Mouse (Mus musculus): ENCODE data around the gene Cox7a2. TPM values are rescaled to one million over a fixed set of nuclear protein-coding genes. Genes with fewer than 3 reads are reported as not detected.

The Cox7a2 gene
- 538 and 572 TPM in 2 replicates for polyA plus RNA-seq (2016; fragmentation: Nextera tagmentation; extraction: Ambion mirVana)

DNA sequence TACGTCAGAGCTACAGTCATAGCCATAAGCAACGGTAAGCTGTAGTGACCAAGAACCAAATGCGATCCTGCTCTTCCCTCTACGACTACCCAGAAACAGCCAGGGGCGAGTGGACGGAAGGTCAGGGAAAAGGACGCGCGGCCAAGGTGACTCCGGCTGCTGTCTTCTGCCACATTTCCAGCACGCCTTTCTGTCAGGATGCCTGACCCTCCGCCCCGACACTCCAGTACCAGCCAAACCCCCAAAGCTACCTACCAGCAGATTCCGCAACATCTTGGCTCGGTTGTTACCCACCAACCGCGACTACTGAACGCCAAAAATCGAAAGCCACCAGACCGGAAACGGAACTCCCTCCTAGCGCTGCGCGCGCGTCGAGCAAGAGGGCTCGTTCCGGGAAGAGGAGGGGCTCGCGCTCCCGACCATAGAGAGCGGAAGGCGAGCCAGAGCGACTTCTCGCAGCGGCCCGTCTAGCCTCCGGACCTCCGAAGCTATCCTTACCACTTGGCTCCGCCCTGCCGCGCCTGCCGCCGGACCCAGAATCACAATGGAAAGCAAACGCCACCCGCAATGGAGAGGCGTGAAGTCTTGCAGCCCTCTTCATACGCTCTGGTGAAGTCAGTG lies at the start of gene Cox7a2:
TSS of gene Cox7a2 (minus strand) at position 494 of the 621 bp plus-strand sequence.
- H3K4me2 ChIP-seq = peak within 1 kb of the TSS; percentile 78
- peak within 1 kb of the TSS; percentile 84 for H3K9ac ChIP-seq
- no peaks in the 10 kb centered on the region for H3K27me3 ChIP-seq (replicated peaks)
- under 1% methylated on average over 49 of the region's 49 CpGs for WGBS (ENCODE audit: insufficient replicate concordance)
- H3K27ac ChIP-seq = peak within 1 kb of the TSS; percentile 81
- ATAC-seq = peak; percentile 100
- H3K9me3 ChIP-seq (replicated peaks) = no peaks in the 10 kb centered on the region
- H3K4me1 ChIP-seq = peaks cover 20% of the 10 kb centered on the region
- H3K4me3 ChIP-seq = peak within 1 kb of the TSS; percentile 90
- H3K36me3 ChIP-seq = peaks cover 30% of the 10 kb centered on the region

DNA sequence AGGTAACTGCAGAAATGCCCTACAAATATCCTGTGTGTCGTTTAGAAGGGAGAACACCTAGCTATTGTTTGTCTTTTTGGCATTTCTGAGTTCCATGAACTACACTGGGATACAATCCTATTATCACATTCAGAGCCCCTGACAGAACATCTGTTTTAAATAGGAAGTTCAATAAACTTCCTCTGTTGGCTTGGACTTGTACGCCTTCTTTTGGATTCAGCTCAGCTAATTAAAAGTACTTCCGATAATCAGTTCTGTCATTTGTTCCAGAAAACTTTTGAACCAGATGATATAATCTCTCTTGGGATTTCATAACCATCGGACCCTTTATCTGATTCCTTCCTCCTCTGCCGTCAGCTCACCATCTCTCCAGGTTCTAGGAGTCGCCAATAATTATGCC lies 49.7 kb upstream of the Cox7a2 start:
- 56% methylated on average over 6 of the region's 6 CpGs for WGBS (ENCODE audit: insufficient replicate concordance)

DNA sequence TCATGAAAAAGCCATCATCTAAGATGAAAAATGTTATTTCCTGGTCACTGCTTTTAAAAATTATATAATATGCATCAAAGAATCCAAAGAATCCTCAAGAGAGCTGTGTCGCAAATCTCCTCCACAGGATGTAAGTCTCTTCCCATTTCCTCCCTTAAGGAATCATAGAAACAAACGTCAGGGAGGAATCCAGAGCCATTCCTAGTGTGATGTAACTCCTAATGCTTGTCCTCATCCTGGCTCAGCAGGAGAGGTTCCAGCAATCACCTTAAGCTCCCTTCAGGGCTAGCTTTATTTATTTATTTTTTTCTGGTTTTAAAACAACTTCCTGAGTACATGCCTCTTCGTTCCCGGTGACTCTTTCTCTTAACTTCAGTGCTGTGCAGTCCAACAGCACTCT lies 47.5 kb upstream of the Cox7a2 start:
- no peak overlapping the region for H3K4me3 ChIP-seq

More for the DNA sequence above, 49.7 kb upstream of the Cox7a2 start:
- Histone ChIP-seq H3K27me3 (replicated peaks) (no peaks in the 10 kb centered on the region), H3K4me2 (no peak overlapping the region), H3K9ac (no peak overlapping the region), H3K9me3 (replicated peaks) (no peaks in the 10 kb centered on the region), H3K36me3 (no peaks in the 10 kb centered on the region), H3K27ac (no peak overlapping the region), H3K4me3 (no peak overlapping the region), H3K4me1 (peaks cover 14% of the 10 kb centered on the region)
- ATAC-seq = no peak

GRCm38 (mm10) chr9:79806317-79807075 lies 46.8 kb upstream of the Cox7a2 start:
- H3K27me3 ChIP-seq (replicated peaks) = no peaks in the 10 kb centered on the region
- no peak overlapping the region for H3K4me3 ChIP-seq
- WGBS (ENCODE audit: insufficient replicate concordance) = 42% methylated on average over 12 of the region's 12 CpGs
- H3K4me1 ChIP-seq = peaks cover 14% of the 10 kb centered on the region
- no peak overlapping the region for H3K27ac ChIP-seq
- H3K36me3 ChIP-seq = no peaks in the 10 kb centered on the region
- H3K9me3 ChIP-seq (replicated peaks) = no peaks in the 10 kb centered on the region
- H3K4me2 ChIP-seq = no peak overlapping the region
- no peak overlapping the region for H3K9ac ChIP-seq
- ATAC-seq = no peak

More for the DNA sequence above, 47.5 kb upstream of the Cox7a2 start:
- H3K9ac ChIP-seq = no peak overlapping the region
- peaks cover 14% of the 10 kb centered on the region for H3K4me1 ChIP-seq
- no peaks in the 10 kb centered on the region for H3K27me3 ChIP-seq (replicated peaks)
- no peak overlapping the region for H3K27ac ChIP-seq
- H3K4me2 ChIP-seq = no peak overlapping the region
- WGBS (ENCODE audit: insufficient replicate concordance) = 41% methylated on average over 4 of the region's 4 CpGs
- ATAC-seq = no peak
- H3K9me3 ChIP-seq (replicated peaks) = no peaks in the 10 kb centered on the region
- no peaks in the 10 kb centered on the region for H3K36me3 ChIP-seq

DNA sequence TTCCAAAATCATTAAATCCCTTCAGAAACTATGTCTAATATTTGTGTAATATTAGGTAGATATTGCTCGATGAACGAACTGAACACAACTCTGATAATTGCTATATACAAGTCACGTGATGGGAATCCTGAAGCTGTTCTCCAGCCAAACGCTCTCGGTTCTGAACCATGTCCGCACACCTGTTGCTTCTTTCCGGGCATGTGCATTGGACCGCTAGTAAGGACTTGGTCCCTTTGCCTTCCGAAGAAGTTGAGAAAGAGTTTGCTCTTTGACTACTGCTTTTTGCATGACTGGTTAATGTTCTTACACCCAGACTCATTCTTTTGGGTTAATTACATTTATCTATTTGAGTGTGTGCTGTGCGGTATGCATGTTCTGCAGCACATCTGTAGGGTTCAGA lies 45.7 kb upstream of the Cox7a2 start:
- no peaks in the 10 kb centered on the region for H3K36me3 ChIP-seq
- no peak overlapping the region for H3K9ac ChIP-seq
- 78% methylated on average over 10 of the region's 10 CpGs for WGBS (ENCODE audit: insufficient replicate concordance)
- H3K27ac ChIP-seq = no peak overlapping the region
- no peaks in the 10 kb centered on the region for H3K27me3 ChIP-seq (replicated peaks)
- no peak overlapping the region for H3K4me2 ChIP-seq
- H3K4me1 ChIP-seq = peaks cover 14% of the 10 kb centered on the region
- H3K4me3 ChIP-seq = no peak overlapping the region
- no peaks in the 10 kb centered on the region for H3K9me3 ChIP-seq (replicated peaks)
- ATAC-seq = no peak

- no peak overlapping the region for H3K9ac ChIP-seq
- WGBS (ENCODE audit: insufficient replicate concordance) = 61% methylated on average over 7 of the region's 7 CpGs
- ATAC-seq = no peak
- H3K4me3 ChIP-seq = no peak overlapping the region
- no peak overlapping the region for H3K27ac ChIP-seq
- H3K4me2 ChIP-seq = no peak overlapping the region
- no peaks in the 10 kb centered on the region for H3K9me3 ChIP-seq (replicated peaks)
- peaks cover 9% of the 10 kb centered on the region for H3K4me1 ChIP-seq
- no peaks in the 10 kb centered on the region for H3K36me3 ChIP-seq
- H3K27me3 ChIP-seq (replicated peaks) = no peaks in the 10 kb centered on the region
Measured at GRCm38 (mm10) chr9:79796461-79797135, 36.9 kb upstream of the Cox7a2 start.

DNA sequence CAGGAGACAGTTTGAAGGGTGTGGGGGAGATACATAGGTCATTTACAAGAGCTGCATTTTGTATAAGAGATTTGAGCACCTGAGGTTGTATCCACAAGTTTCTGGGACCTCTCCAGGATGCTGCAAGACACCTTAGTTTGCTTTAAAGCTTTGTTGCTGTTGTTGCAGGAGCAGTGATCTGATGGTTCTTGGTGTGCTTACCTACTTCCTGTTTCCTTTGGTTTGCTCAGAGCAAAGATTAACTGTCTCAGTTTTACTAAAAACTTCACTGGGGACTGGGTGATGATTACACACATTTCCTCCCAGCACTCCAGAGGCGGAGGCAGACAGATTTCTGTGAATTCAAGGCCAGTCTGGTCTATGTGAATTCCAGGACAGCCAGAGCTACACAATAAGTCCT lies 35.4 kb upstream of the Cox7a2 start:
- Histone ChIP-seq H3K4me2 (no peak overlapping the region), H3K27ac (no peak overlapping the region), H3K4me1 (peaks cover 18% of the 10 kb centered on the region), H3K36me3 (no peaks in the 10 kb centered on the region), H3K27me3 (replicated peaks) (no peaks in the 10 kb centered on the region), H3K4me3 (no peak overlapping the region), H3K9ac (no peak overlapping the region), H3K9me3 (replicated peaks) (no peaks in the 10 kb centered on the region)
- no peak for ATAC-seq
- whole genome bisulfite sequencing (ENCODE audit: insufficient replicate concordance) = 46% methylated on average over 1 of the region's 1 CpGs

GRCm38 (mm10) chr9:79792841-79793835 lies 33.5 kb upstream of the Cox7a2 start, which contains the start of gene Tmem30a:
Gene Tmem30a, minus strand, starts transcription at chr9:79793507.
- Histone ChIP-seq H3K4me3 (peak within 1 kb of the TSS; percentile 96), H3K27me3 (replicated peaks) (no peaks in the 10 kb centered on the region), H3K27ac (peak within 1 kb of the TSS; percentile 95), H3K9me3 (replicated peaks) (no peaks in the 10 kb centered on the region), H3K4me1 (peaks cover 27% of the 10 kb centered on the region), H3K9ac (peak within 1 kb of the TSS; percentile 88), H3K4me2 (peak within 1 kb of the TSS; percentile 81), H3K36me3 (0 out of 2 replicates have a peak, but pooled peaks cover 2% of the 10 kb centered on the region)
- peak; percentile 97 for ATAC-seq
- WGBS (ENCODE audit: insufficient replicate concordance) = under 1% methylated on average over 91 of the region's 91 CpGs

- H3K36me3 ChIP-seq = 0 out of 2 replicates have a peak, but pooled peaks cover 2% of the 10 kb centered on the region
- no peak for ATAC-seq
- peaks cover 24% of the 10 kb centered on the region for H3K4me1 ChIP-seq
- no peaks in the 10 kb centered on the region for H3K9me3 ChIP-seq (replicated peaks)
- no peak overlapping the region for H3K27ac ChIP-seq
- no peaks in the 10 kb centered on the region for H3K27me3 ChIP-seq (replicated peaks)
- no peak overlapping the region for H3K4me2 ChIP-seq
- no peak overlapping the region for H3K4me3 ChIP-seq
- WGBS (ENCODE audit: insufficient replicate concordance) = 73% methylated on average over 2 of the region's 2 CpGs
- H3K9ac ChIP-seq = no peak overlapping the region
Measured at GRCm38 (mm10) chr9:79785794-79786085, 26.1 kb upstream of the Cox7a2 start.

- no peak for ATAC-seq
- Histone ChIP-seq H3K27ac (no peak overlapping the region), H3K4me2 (no peak overlapping the region), H3K9ac (no peak overlapping the region), H3K4me3 (no peak overlapping the region), H3K27me3 (replicated peaks) (no peaks in the 10 kb centered on the region), H3K4me1 (peaks cover 21% of the 10 kb centered on the region), H3K36me3 (0 out of 2 replicates have a peak, but pooled peaks cover 2% of the 10 kb centered on the region), H3K9me3 (replicated peaks) (no peaks in the 10 kb centered on the region)
- 77% methylated on average over 2 of the region's 2 CpGs for WGBS (ENCODE audit: insufficient replicate concordance)
Measured at GRCm38 (mm10) chr9:79784934-79785793, 25.5 kb upstream of the Cox7a2 start.
